ENCODE assay signal across 7 mouse cellular contexts in genomic region chr7:89698186-89698585, GRCm38 (mm10).
DNase-seq lines count a peak whose midpoint lies in the region; ATAC-seq and TF ChIP-seq lines count a peak whose summit lies in the region.

No protein-coding gene starts in this region.

- no peaks in the 10 kb centered on the region for H3K36me3 ChIP-seq in liver, embryonic 14.5 days (replicated peaks; ENCODE audit: control insufficient read depth, insufficient read depth, low read depth)

- no peak overlapping the region for H3K4me3 ChIP-seq in liver, embryonic 14.5 days (ENCODE audit: insufficient read depth in 1 of 2, low read depth in 2 of 2, low read length in 2 of 2)

- H3K27me3 ChIP-seq in liver, embryonic 14.5 days (ENCODE audit: control insufficient read depth, insufficient read depth, low read length): no peaks in the 10 kb centered on the region

- intact Hi-C loops in left cerebral cortex, postnatal 4 days (cut with DNase I): no loop called here
- intact Hi-C loops in left cerebral cortex, postnatal 36 days (cut with DNase I): no loop called here
- intact Hi-C loops in gastrocnemius, postnatal 36 days (cut with DNase I): no loop called here

- no peaks in the 10 kb centered on the region for H3K4me1 ChIP-seq in liver, embryonic 14.5 days (replicated peaks; ENCODE audit: control insufficient read depth in 2 of 2, insufficient read depth in 2 of 2, low read length in 1 of 2)

- no peak for ATAC-seq in liver, embryonic 14.5 days (ENCODE audit: insufficient read depth)

- H3K9ac ChIP-seq in liver, embryonic 14.5 days (replicated peaks): no peak overlapping the region

- no peaks in the 10 kb centered on the region for H3K9me3 ChIP-seq in liver, embryonic 14.5 days (ENCODE audit: control insufficient read depth, low read length)

- no peak overlapping the region for H3K27ac ChIP-seq in liver, embryonic 14.5 days

- peak; percentile 63 for TF ChIP-seq CTCF in liver, embryonic 14.5 days (IDR thresholded peaks at IDR 0.05; ENCODE audit: low read depth)

- no peak for TF ChIP-seq EP300 in liver, embryonic 14.5 days (IDR thresholded peaks at IDR 0.05; ENCODE audit: low read depth)

- peak; percentile 15 for DNase-seq in left cerebral cortex, postnatal 4 days
- DNase-seq in left cerebral cortex, postnatal 36 days (ENCODE audit: low spot score in 2 of 2): no peak
- DNase-seq in Muller cell, postnatal 12 days (ENCODE audit: inconsistent ontology term): peak; percentile 28
- peak; percentile 24 to 57 for DNase-seq in cerebellum, postnatal 25 days
- DNase-seq in liver, embryonic 14.5 days (ENCODE audit: low read depth in 3 of 3, low spot score in 3 of 3): no peak
- no peak for DNase-seq in gastrocnemius, postnatal 36 days
- DNase-seq in ovary, adult 18-20 months (ENCODE audit: low spot score): no peak

- no peak overlapping the region for H3K4me2 ChIP-seq in liver, embryonic 14.5 days (ENCODE audit: low read depth)

Comparison
In these comparisons a context has a peak if more than half of its experiments do, and no peak if none do; other contexts are left out.
1. DNase-seq: peak in left cerebral cortex, postnatal 4 days (single experiment), Muller cell, postnatal 12 days (single experiment) and cerebellum, postnatal 25 days (2 of 2); none in left cerebral cortex, postnatal 36 days (0 of 2), liver, embryonic 14.5 days (0 of 3), gastrocnemius, postnatal 36 days (0 of 2) and ovary, adult 18-20 months (single experiment).